Mouse (Mus musculus): Measurements from ENCODE around the gene Brinp2.

Gene Brinp2

GRCm38 (mm10) chr1:158295270-158295669, 60.9 kb downstream of the Brinp2 start:
- no peak for DNase-seq (ENCODE audit: low spot score in 2 of 2)

GRCm38 (mm10) chr1:158285198-158285597, 70.9 kb downstream of the Brinp2 start:
- DNase-seq (ENCODE audit: low spot score in 2 of 2): no peak

GRCm38 (mm10) chr1:158283869-158284268, 72.3 kb downstream of the Brinp2 start:
- DNase-seq (ENCODE audit: low spot score in 2 of 2): no peak

- no peak for DNase-seq (ENCODE audit: low spot score in 2 of 2)
Measured at GRCm38 (mm10) chr1:158272058-158272457, 84.1 kb downstream of the Brinp2 start.

GRCm38 (mm10) chr1:158267020-158267571, 89.0 kb downstream of the Brinp2 start:
- no peak for DNase-seq (ENCODE audit: low spot score in 2 of 2)

- DNase-seq (ENCODE audit: low spot score in 2 of 2): no peak
Measured at GRCm38 (mm10) chr1:158266293-158267019, 89.7 kb downstream of the Brinp2 start.

GRCm38 (mm10) chr1:158259516-158260235, 96.5 kb downstream of the Brinp2 start:
- DNase-seq (ENCODE audit: low spot score in 2 of 2): no peak

GRCm38 (mm10) chr1:158258685-158259292, 97.3 kb downstream of the Brinp2 start:
- DNase-seq (ENCODE audit: low spot score in 2 of 2): no peak

GRCm38 (mm10) chr1:158255912-158256680, 100.0 kb downstream of the Brinp2 start:
- DNase-seq (ENCODE audit: low spot score in 2 of 2): no peak

GRCm38 (mm10) chr1:158252682-158253222, 103.4 kb downstream of the Brinp2 start:
- no peak for DNase-seq (ENCODE audit: low spot score in 2 of 2)

- DNase-seq (ENCODE audit: low spot score in 2 of 2): no peak
Measured at GRCm38 (mm10) chr1:158248266-158248665, 107.9 kb downstream of the Brinp2 start.

- DNase-seq (ENCODE audit: low spot score in 2 of 2): no peak
Measured at GRCm38 (mm10) chr1:158246476-158247153, 109.5 kb downstream of the Brinp2 start.

- no peak for DNase-seq (ENCODE audit: low spot score in 2 of 2)
Measured at GRCm38 (mm10) chr1:158245486-158245885, 110.6 kb downstream of the Brinp2 start.

GRCm38 (mm10) chr1:158244016-158244415, 112.1 kb downstream of the Brinp2 start:
- no peak for DNase-seq (ENCODE audit: low spot score in 2 of 2)

GRCm38 (mm10) chr1:158241848-158242556, 114.1 kb downstream of the Brinp2 start:
- no peak for DNase-seq (ENCODE audit: low spot score in 2 of 2)

GRCm38 (mm10) chr1:158239841-158240240, 116.3 kb downstream of the Brinp2 start:
- DNase-seq (ENCODE audit: low spot score in 2 of 2): no peak

- no peak for DNase-seq (ENCODE audit: low spot score in 2 of 2)
Measured at GRCm38 (mm10) chr1:158238722-158239121, 117.4 kb downstream of the Brinp2 start.

- no peak for DNase-seq (ENCODE audit: low spot score in 2 of 2)
Measured at GRCm38 (mm10) chr1:158228687-158229224, 127.4 kb downstream of the Brinp2 start.

GRCm38 (mm10) chr1:158227239-158227638, 128.9 kb downstream of the Brinp2 start:
- DNase-seq (ENCODE audit: low spot score in 2 of 2): no peak

- no peak for DNase-seq (ENCODE audit: low spot score in 2 of 2)
Measured at GRCm38 (mm10) chr1:158226689-158227088, 129.4 kb downstream of the Brinp2 start.
